Mouse (Mus musculus) WW6 (cell line): Measurements from ENCODE around the gene Nkd1.

Source experiments
- DNase-seq: peaks from one replicate; pipeline ENCODE4 v3.0.0-alpha.2; 2013; ENCODE audit warnings: low read depth, low spot score

The Nkd1 gene

DNA sequence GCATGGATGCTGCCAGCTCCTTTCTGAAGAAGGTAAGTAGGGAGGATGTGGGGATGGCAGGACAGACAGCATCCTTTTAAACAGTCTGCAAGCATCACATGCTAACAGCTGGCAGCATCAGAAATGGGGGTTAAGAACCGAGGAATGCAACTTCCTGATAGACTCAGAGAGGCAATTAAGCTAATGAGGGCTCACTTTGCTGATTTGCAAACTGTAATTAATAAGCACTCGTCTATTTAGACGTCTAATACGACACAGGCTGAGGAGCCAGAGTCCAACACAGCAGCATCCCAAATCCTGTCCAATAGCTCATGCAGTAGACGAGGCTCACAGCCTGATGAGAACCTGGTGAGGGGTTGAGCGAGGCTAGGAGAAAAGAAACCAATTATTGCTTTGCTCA lies 89.1 kb downstream of the Nkd1 start:
- DNase-seq = no peak

- DNase-seq = no peak
Measured at GRCm38 (mm10) chr8:88614981-88615380, 93.8 kb downstream of the Nkd1 start.

GRCm38 (mm10) chr8:88618612-88619011 lies 97.5 kb downstream of the Nkd1 start:
- DNase-seq = no peak

DNA sequence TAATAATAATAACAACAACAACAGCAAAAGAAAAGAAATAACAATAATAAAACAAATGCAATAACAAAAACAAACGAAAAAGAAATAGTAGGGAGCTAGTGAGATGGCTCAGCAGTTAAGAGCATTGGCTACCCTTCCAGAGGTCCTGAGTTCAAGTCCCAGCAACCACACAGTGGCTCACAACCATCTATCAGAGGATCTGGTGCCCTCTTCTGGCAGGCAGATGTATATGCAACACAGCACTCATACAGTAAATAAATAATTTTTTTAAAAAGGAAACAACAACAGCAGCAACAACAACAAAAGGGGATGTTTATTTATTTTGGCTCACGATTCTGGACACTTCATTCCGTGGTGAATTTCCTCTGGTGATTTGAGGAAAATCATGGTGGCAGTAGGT lies 98.4 kb downstream of the Nkd1 start:
- no peak for DNase-seq

GRCm38 (mm10) chr8:88620931-88621330 lies 99.8 kb downstream of the Nkd1 start:
- DNase-seq = no peak

GRCm38 (mm10) chr8:88621408-88621807 lies 100.3 kb downstream of the Nkd1 start:
- peak; percentile 29 for DNase-seq

GRCm38 (mm10) chr8:88623351-88623750 lies 102.2 kb downstream of the Nkd1 start:
- no peak for DNase-seq

GRCm38 (mm10) chr8:88624276-88624675 lies 103.1 kb downstream of the Nkd1 start:
- DNase-seq = no peak

DNA sequence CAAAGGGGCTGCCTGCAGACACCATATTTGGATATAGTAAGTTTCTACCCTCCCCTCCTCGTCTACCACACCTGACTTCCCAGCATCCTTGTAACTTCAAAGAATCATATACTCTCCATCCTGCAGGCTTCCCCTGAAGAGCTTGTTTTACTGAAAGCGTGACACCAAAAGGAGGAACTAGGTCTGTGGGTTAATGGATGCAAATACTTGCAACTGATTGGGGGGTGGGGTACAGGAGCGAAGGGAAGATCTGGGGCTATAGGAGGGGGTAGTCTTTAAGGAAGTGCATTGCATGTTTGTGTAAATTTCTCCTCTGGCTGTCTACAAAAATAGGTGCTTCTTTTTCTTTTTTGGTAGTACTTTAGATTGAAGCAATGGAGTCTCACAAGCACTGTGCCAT lies 105.3 kb downstream of the Nkd1 start:
- no peak for DNase-seq

DNA sequence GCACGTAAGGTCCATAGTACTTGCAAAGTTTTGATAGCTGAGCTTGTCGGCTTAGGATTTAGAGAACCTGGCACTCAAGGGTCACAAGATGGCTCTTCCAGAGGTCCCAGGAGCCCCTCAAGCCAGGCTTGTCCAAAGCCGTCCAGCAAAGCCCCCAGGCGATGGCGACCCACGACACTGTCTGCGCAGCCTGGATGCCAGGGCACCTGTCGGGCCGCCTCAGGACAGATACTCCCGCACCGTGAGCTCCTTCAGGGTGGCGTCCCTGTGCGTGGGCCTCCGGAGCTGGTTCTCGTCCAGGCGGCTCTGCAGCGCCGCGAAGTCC lies 105.7 kb downstream of the Nkd1 start:
- DNase-seq = no peak

- DNase-seq = peak; percentile 61
Measured at GRCm38 (mm10) chr8:88627265-88627991, 106.3 kb downstream of the Nkd1 start.

DNA sequence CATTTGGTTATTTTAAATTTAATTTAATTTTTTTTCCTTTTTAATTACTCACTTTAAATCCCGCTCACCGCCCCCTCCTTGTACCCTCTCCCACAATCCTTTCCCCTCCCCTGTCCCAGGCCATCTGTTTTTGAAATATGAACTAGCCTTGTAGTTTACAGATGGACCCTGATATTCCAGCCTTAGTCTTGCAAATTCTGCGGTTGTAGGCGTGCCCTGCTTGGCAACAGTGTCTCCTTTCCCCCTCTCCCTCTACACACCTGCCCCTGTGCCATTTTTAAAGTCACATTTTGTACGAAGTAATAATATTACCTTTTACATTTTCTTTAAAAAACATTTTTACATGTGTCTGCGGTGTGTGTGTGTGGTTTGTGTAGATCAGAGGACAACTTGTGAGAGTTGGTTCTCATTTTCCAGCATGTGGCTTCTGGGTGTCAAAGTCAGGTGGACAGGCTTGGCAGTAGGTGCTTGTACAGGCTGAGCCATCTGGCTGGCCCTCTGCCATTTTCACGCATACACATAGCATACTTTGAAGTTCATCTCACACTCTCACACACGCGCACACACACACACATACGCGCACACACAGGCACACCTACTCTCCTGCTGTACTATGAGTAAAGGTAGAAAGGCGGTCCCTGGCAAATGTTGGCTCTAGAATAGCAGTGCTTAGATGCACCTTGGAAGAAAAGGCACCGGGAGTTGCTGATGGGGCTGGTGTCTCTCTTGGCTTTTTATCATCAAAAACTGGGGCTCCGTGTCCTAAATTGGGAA lies 107.0 kb downstream of the Nkd1 start:
- DNase-seq = no peak

GRCm38 (mm10) chr8:88630225-88630624 lies 109.1 kb downstream of the Nkd1 start:
- DNase-seq = no peak

GRCm38 (mm10) chr8:88631081-88631480 lies 109.9 kb downstream of the Nkd1 start:
- DNase-seq = no peak

DNA sequence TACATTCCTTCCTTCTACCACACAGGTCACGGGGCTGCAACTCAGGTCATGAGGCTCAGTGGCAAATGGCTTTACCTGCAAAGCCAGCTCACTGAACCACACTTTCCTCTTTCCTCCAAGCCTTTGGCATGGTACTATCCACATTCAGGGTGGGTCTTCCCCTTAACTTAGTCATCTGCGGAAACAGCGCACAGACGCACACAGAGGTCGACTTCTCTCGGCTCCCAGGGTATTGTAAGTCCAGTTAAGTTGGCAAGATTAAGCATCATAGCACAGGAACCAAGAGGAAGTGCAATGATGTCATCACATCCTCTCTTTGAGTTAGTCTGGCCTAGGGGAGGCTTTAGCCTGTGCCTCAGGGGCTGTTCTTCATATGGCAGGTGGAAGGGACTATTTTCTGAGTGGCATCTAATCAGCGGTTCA lies 112.2 kb downstream of the Nkd1 start:
- no peak for DNase-seq

- no peak for DNase-seq
Measured at GRCm38 (mm10) chr8:88635474-88636397, 114.6 kb downstream of the Nkd1 start, which contains the start of gene Snx20. Snx20 (minus strand) TSS chr8:88636128.

- DNase-seq = no peak
Measured at GRCm38 (mm10) chr8:88637092-88638000, 116.2 kb downstream of the Nkd1 start.

DNA sequence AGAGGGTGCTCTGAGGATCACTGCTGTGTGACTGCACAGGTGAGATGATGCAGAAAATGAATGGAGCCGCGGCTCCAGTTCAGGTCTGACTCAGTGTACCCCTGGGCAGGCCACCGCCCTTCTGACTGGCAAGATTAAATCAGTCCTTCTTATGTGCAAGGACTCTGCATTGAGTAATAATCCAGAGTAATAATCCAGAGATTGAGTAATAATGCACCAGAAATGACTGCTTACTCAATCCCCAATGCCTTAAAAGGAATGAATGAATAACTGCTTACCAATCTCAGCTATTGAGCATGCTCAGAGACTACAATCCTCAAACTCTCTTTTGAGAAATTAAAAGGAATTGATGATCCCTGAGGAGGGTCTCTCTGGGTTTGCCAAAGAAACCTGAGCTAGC lies 117.8 kb downstream of the Nkd1 start:
- no peak for DNase-seq

GRCm38 (mm10) chr8:88642734-88643564 lies 121.8 kb downstream of the Nkd1 start:
- DNase-seq = no peak
